Mouse (Mus musculus) C2C12 (cell line): Measurements from ENCODE around the gene Mmp11.

ENCODE experiments used
- CTCF ChIP-seq: IDR thresholded peaks from one replicate; pipeline ENCODE4 v1.5.1; 2011; ENCODE audit not compliant: control insufficient read depth, insufficient read depth, insufficient read length
- FOSL1 ChIP-seq: IDR thresholded peaks from one replicate; pipeline ENCODE4 v1.8.0; 2011; ENCODE audit warnings: mild to moderate bottlenecking, low read length; ENCODE audit not compliant: poor library complexity, insufficient read depth, severe bottlenecking
- MAX ChIP-seq: IDR thresholded peaks from one replicate; pipeline ENCODE4 v1.6.1; 2011; ENCODE audit warnings: mild to moderate bottlenecking, control low read depth
- USF1 ChIP-seq: IDR thresholded peaks from one replicate; pipeline ENCODE4 v1.6.1; 2011; ENCODE audit warnings: low read depth, mild to moderate bottlenecking, control low read depth, moderate library complexity

DNA sequence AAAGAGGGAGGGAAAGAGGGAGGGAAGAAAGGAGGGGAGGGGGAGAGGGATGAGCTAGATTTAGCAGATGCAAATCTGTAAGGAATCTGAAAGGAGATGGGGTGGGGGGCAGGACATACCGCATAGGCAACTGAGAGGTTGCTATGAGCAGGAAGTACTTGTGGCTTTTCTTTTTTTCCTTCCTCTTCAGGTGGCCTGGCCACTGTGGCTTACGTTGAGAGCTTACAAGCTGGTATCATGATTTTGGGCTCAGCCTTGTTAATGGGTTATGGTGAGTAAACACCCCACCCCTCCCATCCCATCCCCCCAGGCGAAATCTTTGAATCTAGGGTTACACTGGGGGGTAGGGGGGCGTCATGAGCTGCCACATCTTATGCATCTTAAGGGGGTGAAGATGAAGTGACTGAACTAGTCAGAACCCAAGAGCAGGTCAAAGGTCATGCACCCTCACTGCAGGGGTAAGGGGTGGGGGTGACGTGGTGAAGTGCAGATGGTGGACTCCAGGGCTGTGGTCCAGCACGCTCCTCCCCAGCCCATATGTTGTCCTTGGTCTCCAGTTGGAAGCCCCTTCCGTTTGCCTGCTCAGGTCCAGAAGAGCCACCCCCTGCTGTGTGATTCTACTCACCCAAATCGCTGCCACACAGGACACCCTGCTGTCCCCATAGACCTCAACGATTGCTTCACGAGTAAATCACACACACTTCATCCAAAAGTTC is 42.0 kb upstream of the Mmp11 start:
- TF ChIP-seq USF1 (no peak), CTCF (no peak), FOSL1 (no peak), MAX (no peak)
